Mouse (Mus musculus): ENCODE results near the gene Ppp1r13b. TPM values are rescaled to one million over a fixed set of nuclear protein-coding genes. Genes with fewer than 3 reads are reported as not detected.

Gene Ppp1r13b
- polyA plus RNA-seq, 1 experiment from 2014 or later, result 13.6 TPM

DNA sequence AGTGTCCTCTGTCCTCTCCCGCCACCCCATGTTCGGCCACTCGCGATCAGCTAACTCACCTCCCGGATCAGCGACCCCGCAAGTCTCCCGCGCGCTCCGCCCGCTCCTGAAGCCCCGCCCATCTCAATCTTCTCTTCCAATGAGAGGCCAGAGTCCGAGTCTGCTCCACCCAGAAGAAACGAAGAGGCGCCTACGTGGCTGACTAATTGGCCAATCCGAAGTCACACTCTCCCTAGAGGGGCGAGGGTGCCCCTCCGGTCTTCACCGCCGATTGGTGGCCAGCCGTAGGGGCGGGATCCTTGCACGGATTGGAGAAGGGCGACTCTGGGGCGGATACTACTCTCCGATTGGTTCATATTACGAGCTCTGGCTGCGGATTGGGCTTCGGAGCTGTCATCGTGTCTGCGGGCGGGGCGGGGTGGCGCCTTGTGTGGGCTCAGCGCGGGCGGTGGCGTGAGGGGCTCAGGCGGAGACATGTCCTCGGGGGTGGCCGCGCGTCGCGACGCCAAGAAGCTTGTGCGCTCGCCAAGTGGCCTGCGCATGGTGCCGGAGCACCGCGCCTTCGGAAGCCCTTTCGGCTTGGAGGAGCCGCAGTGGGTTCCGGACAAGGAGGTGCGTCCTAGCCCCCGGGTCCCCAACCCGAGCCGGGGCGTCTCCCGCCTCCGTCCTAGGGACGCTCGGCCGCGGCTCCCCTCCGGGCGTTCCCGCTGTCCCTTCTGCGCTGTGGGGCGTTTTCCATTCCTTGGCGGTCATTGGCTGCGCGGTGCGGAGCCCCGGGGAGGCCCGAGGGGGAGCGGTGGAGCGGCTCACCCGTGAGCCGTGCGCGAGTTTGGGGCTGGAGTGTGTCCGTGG lies 93.9 kb downstream of the Ppp1r13b start, which contains the start of the genes Xrcc3 and Zfyve21:
Xrcc3 (minus strand) TSS at position 108 of the 852 bp plus-strand sequence.
Zfyve21 (plus strand) TSS at position 405 of the 852 bp plus-strand sequence.
- no peaks in the 10 kb centered on the region for H3K9me3 ChIP-seq (ENCODE audit: control insufficient read depth)
- 0 out of 2 replicates have a peak, but pooled peaks cover 4% of the 10 kb centered on the region for H3K36me3 ChIP-seq (ENCODE audit: control insufficient read depth, insufficient read depth)
- TF ChIP-seq CTCF (IDR thresholded peaks at IDR 0.05; ENCODE audit: low read depth), result no peak
- WGBS, result under 1% methylated on average over 87 of the region's 87 CpGs
- peak within 1 kb of the TSS; percentile 67 for H3K9ac ChIP-seq (ENCODE audit: low read depth, low read length)
- H3K4me2 ChIP-seq (replicated peaks; ENCODE audit: low read depth), result peak within 1 kb of the TSS; percentile 85
- peak within 1 kb of the TSS; percentile 94 for H3K27ac ChIP-seq (ENCODE audit: low read depth, low read length)
- peak within 1 kb of the TSS; percentile 61 for H3K4me3 ChIP-seq (ENCODE audit: low read depth, low read length)
- ATAC-seq, result peak; percentile 91
- H3K4me1 ChIP-seq (replicated peaks; ENCODE audit: control insufficient read depth, insufficient read depth, low read length), result peaks cover 10% of the 10 kb centered on the region; the same call in 1 of the 2 replicates
- H3K27me3 ChIP-seq (replicated peaks; ENCODE audit: control insufficient read depth, insufficient read depth, low read length), result no peaks in the 10 kb centered on the region

DNA sequence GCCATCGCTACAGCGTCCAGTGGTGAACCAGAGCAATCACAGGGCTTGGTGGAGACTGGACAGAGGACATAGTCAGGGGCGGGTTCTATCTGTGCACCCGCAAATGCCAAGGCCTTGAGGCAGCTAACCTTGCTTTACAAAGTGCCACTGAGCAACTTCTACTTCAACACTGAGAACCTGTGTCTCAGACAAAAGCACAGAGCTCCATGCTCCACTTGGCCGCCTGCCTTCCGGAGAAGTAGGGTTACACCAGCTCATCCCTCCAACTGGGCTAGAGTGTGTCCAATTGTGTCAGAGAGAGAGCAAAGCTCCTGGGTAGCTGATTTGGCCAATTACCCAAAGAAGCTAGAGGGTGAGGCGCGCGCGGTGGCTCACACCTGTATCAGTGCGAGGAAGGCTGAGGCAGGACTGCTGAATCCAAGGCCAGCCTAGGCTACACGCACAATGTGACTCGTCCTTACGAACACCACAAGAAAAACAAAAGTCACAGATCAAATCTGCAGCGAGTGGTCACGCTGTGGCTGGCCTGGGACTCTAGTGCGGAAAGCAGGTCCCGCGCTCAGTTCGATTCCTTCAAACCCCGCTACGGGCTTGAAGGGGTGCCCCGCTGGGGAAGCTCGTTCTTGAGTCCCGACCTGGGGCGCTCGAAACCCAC lies 94.7 kb downstream of the Ppp1r13b start:
- H3K4me1 ChIP-seq (replicated peaks; ENCODE audit: control insufficient read depth, insufficient read depth, low read length), result peaks cover 10% of the 10 kb centered on the region; the same call in 1 of the 2 replicates
- ATAC-seq, result no peak
- 3% methylated on average over 27 of the region's 27 CpGs for WGBS
- peak overlapping the region; percentile 64 for H3K27ac ChIP-seq (ENCODE audit: low read depth, low read length)
- peak overlapping the region; percentile 67 for H3K9ac ChIP-seq (ENCODE audit: low read depth, low read length)
- H3K9me3 ChIP-seq (ENCODE audit: control insufficient read depth), result no peaks in the 10 kb centered on the region
- peaks cover 7% of the 10 kb centered on the region; the same call in 1 of the 2 replicates for H3K36me3 ChIP-seq (ENCODE audit: control insufficient read depth, insufficient read depth)
- peak overlapping the region; percentile 85 for H3K4me2 ChIP-seq (replicated peaks; ENCODE audit: low read depth)
- H3K4me3 ChIP-seq (ENCODE audit: low read depth, low read length), result peak overlapping the region; percentile 61
- TF ChIP-seq CTCF (IDR thresholded peaks at IDR 0.05; ENCODE audit: low read depth), result no peak
- no peaks in the 10 kb centered on the region for H3K27me3 ChIP-seq (replicated peaks; ENCODE audit: control insufficient read depth, insufficient read depth, low read length)

DNA sequence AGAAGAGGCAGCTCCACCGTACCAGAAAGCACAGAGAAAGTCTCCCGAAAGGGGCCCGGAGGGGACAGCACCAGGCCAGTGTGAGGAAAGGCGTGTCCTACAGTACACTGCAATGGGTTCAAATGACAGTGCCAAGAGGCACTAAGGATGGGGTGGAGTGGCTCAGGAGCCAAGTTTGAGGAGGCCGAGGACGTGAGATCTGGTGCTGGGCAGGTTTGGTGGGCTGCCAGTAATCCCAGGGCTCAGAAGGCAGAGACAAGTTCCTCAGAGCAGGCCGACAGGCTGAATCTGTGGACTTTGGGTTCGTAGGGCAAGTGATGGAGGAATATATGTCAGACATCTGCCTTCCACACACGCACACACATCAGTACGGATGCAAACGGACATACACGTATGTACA lies 95.3 kb downstream of the Ppp1r13b start:
- no peak for ATAC-seq
- no peak for TF ChIP-seq CTCF (IDR thresholded peaks at IDR 0.05; ENCODE audit: low read depth)

DNA sequence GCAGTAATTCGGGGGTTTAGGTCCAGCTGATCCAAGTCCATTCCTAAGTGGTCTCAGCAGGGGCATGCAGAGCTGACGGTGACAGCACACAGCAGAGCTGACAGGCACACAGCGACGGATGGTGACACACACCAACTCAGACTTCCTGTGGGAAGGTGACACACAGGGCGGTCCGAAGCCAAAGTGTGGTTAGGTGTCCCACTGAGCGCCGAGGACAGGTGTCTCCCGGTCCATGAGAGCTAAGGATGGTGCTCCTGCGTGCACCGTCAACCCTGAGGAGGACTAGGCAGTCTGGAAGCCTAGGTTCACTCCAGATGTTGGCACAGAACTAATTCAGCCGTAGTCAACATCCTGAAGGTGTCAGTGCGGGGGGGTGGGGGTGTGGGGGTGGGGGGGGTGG lies 95.8 kb downstream of the Ppp1r13b start:
- no peak for ATAC-seq
- no peak for TF ChIP-seq CTCF (IDR thresholded peaks at IDR 0.05; ENCODE audit: low read depth)
- no peak overlapping the region for H3K4me3 ChIP-seq (ENCODE audit: low read depth, low read length)
- H3K4me1 ChIP-seq (replicated peaks; ENCODE audit: control insufficient read depth, insufficient read depth, low read length), result peaks cover 10% of the 10 kb centered on the region; the same call in 1 of the 2 replicates
- no peak overlapping the region for H3K9ac ChIP-seq (ENCODE audit: low read depth, low read length)
- H3K9me3 ChIP-seq (ENCODE audit: control insufficient read depth), result no peaks in the 10 kb centered on the region
- peaks cover 11% of the 10 kb centered on the region; the same call in 1 of the 2 replicates for H3K36me3 ChIP-seq (ENCODE audit: control insufficient read depth, insufficient read depth)
- no peak overlapping the region for H3K27ac ChIP-seq (ENCODE audit: low read depth, low read length)
- WGBS, result 85% methylated on average over 13 of the region's 13 CpGs
- H3K27me3 ChIP-seq (replicated peaks; ENCODE audit: control insufficient read depth, insufficient read depth, low read length), result no peaks in the 10 kb centered on the region
- H3K4me2 ChIP-seq (replicated peaks; ENCODE audit: low read depth), result no peak overlapping the region

More for the DNA sequence above, 95.3 kb downstream of the Ppp1r13b start:
- Histone ChIP-seq H3K9me3 (ENCODE audit: control insufficient read depth) (no peaks in the 10 kb centered on the region), H3K4me2 (replicated peaks; ENCODE audit: low read depth) (peak overlapping the region; percentile 85), H3K9ac (ENCODE audit: low read depth, low read length) (peak overlapping the region; percentile 67; the same call in 1 of the 2 replicates), H3K4me1 (replicated peaks; ENCODE audit: control insufficient read depth, insufficient read depth, low read length) (peaks cover 10% of the 10 kb centered on the region; the same call in 1 of the 2 replicates), H3K27me3 (replicated peaks; ENCODE audit: control insufficient read depth, insufficient read depth, low read length) (no peaks in the 10 kb centered on the region), H3K27ac (ENCODE audit: low read depth, low read length) (no peak overlapping the region), H3K4me3 (ENCODE audit: low read depth, low read length) (peak overlapping the region; percentile 61), H3K36me3 (ENCODE audit: control insufficient read depth, insufficient read depth) (peaks cover 12% of the 10 kb centered on the region; the same call in 1 of the 2 replicates)
- 50% methylated on average over 12 of the region's 12 CpGs for WGBS

DNA sequence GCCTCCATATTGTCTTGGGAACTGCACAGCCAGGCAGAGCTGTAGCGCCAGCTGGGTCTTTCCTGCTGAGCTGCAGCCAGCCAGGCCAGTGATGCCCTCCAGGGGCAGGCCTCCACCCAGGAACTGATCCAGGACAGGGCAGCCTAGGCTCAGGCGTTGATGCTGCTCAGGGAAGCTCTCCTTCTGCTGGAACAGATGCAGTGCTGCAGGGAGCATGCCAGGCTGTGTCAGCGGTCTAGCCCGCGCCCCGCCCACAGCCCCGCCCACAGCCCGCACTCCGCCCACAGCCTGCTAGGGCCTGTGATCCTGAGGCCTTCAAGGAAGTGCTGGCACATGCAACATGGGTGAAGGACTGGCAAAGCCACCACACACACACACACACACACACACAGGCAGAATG lies 98.1 kb downstream of the Ppp1r13b start:
- Histone ChIP-seq H3K4me2 (replicated peaks; ENCODE audit: low read depth) (peak overlapping the region; percentile 46), H3K9me3 (ENCODE audit: control insufficient read depth) (no peaks in the 10 kb centered on the region), H3K9ac (ENCODE audit: low read depth, low read length) (peak overlapping the region; percentile 17; the same call in 1 of the 2 replicates), H3K4me1 (replicated peaks; ENCODE audit: control insufficient read depth, insufficient read depth, low read length) (0 out of 2 replicates have a peak, but pooled peaks cover 5% of the 10 kb centered on the region), H3K4me3 (ENCODE audit: low read depth, low read length) (no peak overlapping the region), H3K27ac (ENCODE audit: low read depth, low read length) (peak overlapping the region; percentile 62; the same call in 1 of the 2 replicates), H3K36me3 (ENCODE audit: control insufficient read depth, insufficient read depth) (peaks cover 33% of the 10 kb centered on the region), H3K27me3 (replicated peaks; ENCODE audit: control insufficient read depth, insufficient read depth, low read length) (no peaks in the 10 kb centered on the region)
- WGBS, result 4% methylated on average over 9 of the region's 9 CpGs
- ATAC-seq, result peak; percentile 51
- TF ChIP-seq CTCF (IDR thresholded peaks at IDR 0.05; ENCODE audit: low read depth), result peak; percentile 67

DNA sequence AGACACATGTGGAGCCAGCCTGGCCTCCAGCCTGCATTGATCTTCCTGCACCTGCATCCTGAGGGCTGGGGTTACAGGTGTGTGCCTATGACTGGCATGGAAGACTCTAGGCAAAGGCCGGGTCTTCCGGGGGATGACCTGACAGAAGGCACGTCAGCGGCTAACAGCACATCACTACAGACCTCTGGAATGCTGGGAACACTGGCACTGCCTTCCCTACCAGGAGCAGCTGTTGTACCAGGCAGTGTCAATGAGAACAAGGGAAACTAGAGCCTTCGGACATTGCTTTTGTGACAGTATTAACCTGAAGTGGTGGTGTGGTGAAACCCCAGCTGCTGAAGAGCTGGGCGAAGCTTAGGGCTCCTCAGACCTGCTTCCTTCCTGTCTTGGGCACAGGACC lies 99.1 kb downstream of the Ppp1r13b start:
- WGBS, result 91% methylated on average over 6 of the region's 6 CpGs
- no peak overlapping the region for H3K27ac ChIP-seq (ENCODE audit: low read depth, low read length)

More for the DNA sequence above, 99.1 kb downstream of the Ppp1r13b start:
- Histone ChIP-seq H3K9me3 (ENCODE audit: control insufficient read depth) (no peaks in the 10 kb centered on the region), H3K36me3 (ENCODE audit: control insufficient read depth, insufficient read depth) (peaks cover 43% of the 10 kb centered on the region), H3K4me2 (replicated peaks; ENCODE audit: low read depth) (peak overlapping the region; percentile 46; the same call in 1 of the 2 replicates), H3K9ac (ENCODE audit: low read depth, low read length) (no peak overlapping the region), H3K4me3 (ENCODE audit: low read depth, low read length) (no peak overlapping the region), H3K4me1 (replicated peaks; ENCODE audit: control insufficient read depth, insufficient read depth, low read length) (0 out of 2 replicates have a peak, but pooled peaks cover 5% of the 10 kb centered on the region), H3K27me3 (replicated peaks; ENCODE audit: control insufficient read depth, insufficient read depth, low read length) (no peaks in the 10 kb centered on the region)
- no peak for TF ChIP-seq CTCF (IDR thresholded peaks at IDR 0.05; ENCODE audit: low read depth)
- ATAC-seq, result no peak
